ENCODE assay signal across 8 mouse cellular contexts in genomic region chr2:119113121-119113925, GRCm38 (mm10). TPM values are rescaled to one million over a fixed set of nuclear protein-coding genes. Genes with fewer than 3 reads are reported as not detected.
DNase-seq lines count a peak whose midpoint lies in the region; ATAC-seq and TF ChIP-seq lines count a peak whose summit lies in the region.

No protein-coding gene starts in this region.

- TF ChIP-seq CTCF in kidney, postnatal 0 days (IDR thresholded peaks at IDR 0.05; ENCODE audit: low read depth) = no peak

- peak overlapping the region; percentile 73 for H3K4me3 ChIP-seq in kidney, postnatal 0 days (replicated peaks; ENCODE audit: low read depth, low read length)
- peak overlapping the region; percentile 52 for H3K4me3 ChIP-seq in hindbrain, embryonic 14.5 days (replicated peaks; ENCODE audit: low read length)
- H3K4me3 ChIP-seq in midbrain, embryonic 15.5 days = peak overlapping the region; percentile 81

- no peaks in the 10 kb centered on the region; the same call in 1 of the 2 replicates for H3K4me1 ChIP-seq in kidney, postnatal 0 days (replicated peaks; ENCODE audit: insufficient read depth, low read length)
- peaks cover 5% of the 10 kb centered on the region; the same call in 1 of the 2 replicates for H3K4me1 ChIP-seq in hindbrain, embryonic 14.5 days (replicated peaks; ENCODE audit: control insufficient read depth, insufficient read depth, low read length)
- peaks cover 13% of the 10 kb centered on the region for H3K4me1 ChIP-seq in midbrain, embryonic 15.5 days

- no peak for ATAC-seq in kidney, postnatal 0 days (replicated peaks; ENCODE audit: low FRiP score, low read depth)
- ATAC-seq in hindbrain, embryonic 14.5 days (ENCODE audit: low FRiP score) = no peak; the same call in 1 of the 2 replicates
- 0 out of 2 replicates have a peak, but pooled peaks have one; percentile 12 for ATAC-seq in midbrain, embryonic 15.5 days (replicated peaks)

- H3K9ac ChIP-seq in kidney, postnatal 0 days (ENCODE audit: low read depth, low read length) = peak overlapping the region; percentile 69
- H3K9ac ChIP-seq in hindbrain, embryonic 14.5 days = peak overlapping the region; percentile 64
- H3K9ac ChIP-seq in midbrain, embryonic 15.5 days = peak overlapping the region; percentile 58; the same call in 1 of the 2 replicates

- peak overlapping the region; percentile 78; the same call in 1 of the 2 replicates for H3K27ac ChIP-seq in kidney, postnatal 0 days
- no peak overlapping the region for H3K27ac ChIP-seq in hindbrain, embryonic 14.5 days
- H3K27ac ChIP-seq in midbrain, embryonic 15.5 days = no peak overlapping the region

- WGBS in kidney, postnatal 0 days = 12% methylated on average over 20 of the region's 20 CpGs
- 16% methylated on average over 20 of the region's 20 CpGs for WGBS in hindbrain, embryonic 14.5 days
- 17% methylated on average over 20 of the region's 20 CpGs for WGBS in midbrain, embryonic 15.5 days

- no peaks in the 10 kb centered on the region for H3K27me3 ChIP-seq in kidney, postnatal 0 days (ENCODE audit: insufficient read depth, low read length)
- H3K27me3 ChIP-seq in hindbrain, embryonic 14.5 days (ENCODE audit: control insufficient read depth, insufficient read depth, low read length) = no peaks in the 10 kb centered on the region
- H3K27me3 ChIP-seq in midbrain, embryonic 15.5 days (replicated peaks) = no peaks in the 10 kb centered on the region

- H3K9me3 ChIP-seq in kidney, postnatal 0 days (replicated peaks; ENCODE audit: low read length) = no peaks in the 10 kb centered on the region
- H3K9me3 ChIP-seq in hindbrain, embryonic 14.5 days (ENCODE audit: control insufficient read depth, low read length) = no peaks in the 10 kb centered on the region
- no peaks in the 10 kb centered on the region for H3K9me3 ChIP-seq in midbrain, embryonic 15.5 days

- peak overlapping the region; percentile 96 for H3K4me2 ChIP-seq in kidney, postnatal 0 days (ENCODE audit: low read length)
- H3K4me2 ChIP-seq in hindbrain, embryonic 14.5 days (replicated peaks) = peak overlapping the region; percentile 98
- H3K4me2 ChIP-seq in midbrain, embryonic 15.5 days = peak overlapping the region; percentile 98

- 0 out of 2 replicates have a peak, but pooled peaks cover 5% of the 10 kb centered on the region for H3K36me3 ChIP-seq in kidney, postnatal 0 days (ENCODE audit: insufficient read depth, low read length)
- no peaks in the 10 kb centered on the region for H3K36me3 ChIP-seq in hindbrain, embryonic 14.5 days (replicated peaks; ENCODE audit: control insufficient read depth, insufficient read depth)
- H3K36me3 ChIP-seq in midbrain, embryonic 15.5 days (replicated peaks) = no peaks in the 10 kb centered on the region

- DNase-seq in kidney, postnatal 0 days (ENCODE audit: low spot score) = peak; percentile 10
- DNase-seq in kidney, adult 9 months = no peak
- peak; percentile 63 for DNase-seq in ZHBTc4 (ENCODE audit: low read depth, low spot score)
- no peak for DNase-seq in hindbrain, embryonic 14.5 days (ENCODE audit: low spot score)
- DNase-seq in layer of hippocampus, postnatal 14 days (ENCODE audit: low spot score in 2 of 2) = no peak
- DNase-seq in layer of hippocampus, adult 11-12 months (ENCODE audit: low spot score) = no peak
- no peak for DNase-seq in urinary bladder, postnatal 36 days (ENCODE audit: low spot score in 2 of 2)

RNA-seq across cellular contexts. Expression of gene Rad51, which starts 0.7 kb away (rescaled TPM):
- polyA plus RNA-seq in kidney, postnatal 0 days (2015; fragmentation: Nextera tagmentation; extraction: Ambion mirVana) = 17.0 and 22.4 TPM in 2 replicates
- polyA plus RNA-seq in hindbrain, embryonic 14.5 days (2014; fragmentation: Nextera tagmentation; extraction: Ambion mirVana) = 8.3 and 11.6 TPM in 2 replicates
- 8.3 and 9.8 TPM in 2 replicates for polyA plus RNA-seq in midbrain, embryonic 15.5 days (2015; fragmentation: Nextera tagmentation; extraction: Ambion mirVana)
- total RNA-seq in layer of hippocampus, postnatal 14 days (2021) = 1 to 10 TPM; 1.8 TPM

RNA-seq across cellular contexts. Expression of gene Rmdn3, which starts 43.5 kb away (rescaled TPM):
- polyA plus RNA-seq in kidney, postnatal 0 days (2015; fragmentation: Nextera tagmentation; extraction: Ambion mirVana) = 35.0 and 36.2 TPM in 2 replicates
- polyA plus RNA-seq in hindbrain, embryonic 14.5 days (2014; fragmentation: Nextera tagmentation; extraction: Ambion mirVana) = 39.1 and 42.5 TPM in 2 replicates
- 46.7 and 49.6 TPM in 2 replicates for polyA plus RNA-seq in midbrain, embryonic 15.5 days (2015; fragmentation: Nextera tagmentation; extraction: Ambion mirVana)
- 10 to 100 TPM; 46.5 to 55.6 TPM for total RNA-seq in layer of hippocampus, postnatal 14 days (2021)

RNA-seq across cellular contexts. Expression of gene Gchfr, which starts 54.2 kb away (rescaled TPM):
- 33.9 and 35.0 TPM in 2 replicates for polyA plus RNA-seq in kidney, postnatal 0 days (2015; fragmentation: Nextera tagmentation; extraction: Ambion mirVana)
- 14.3 and 15.1 TPM in 2 replicates for polyA plus RNA-seq in hindbrain, embryonic 14.5 days (2014; fragmentation: Nextera tagmentation; extraction: Ambion mirVana)
- polyA plus RNA-seq in midbrain, embryonic 15.5 days (2015; fragmentation: Nextera tagmentation; extraction: Ambion mirVana) = 6.8 and 7.8 TPM in 2 replicates
- not detected for total RNA-seq in layer of hippocampus, postnatal 14 days (2021)

Comparison
In these comparisons a context has a peak if more than half of its experiments do, and no peak if none do; other contexts are left out.
1. DNase-seq: peak in kidney, postnatal 0 days (single experiment) and ZHBTc4 (single experiment); none in kidney, adult 9 months (single experiment), hindbrain, embryonic 14.5 days (single experiment), layer of hippocampus, postnatal 14 days (0 of 2), layer of hippocampus, adult 11-12 months (single experiment) and urinary bladder, postnatal 36 days (0 of 2).
2. Peak in every context shown above with its lines, with median percentiles within 50 percentile points of each other: H3K4me2 ChIP-seq, H3K4me3 ChIP-seq and H3K9ac ChIP-seq.